Mouse (Mus musculus): Measurements from ENCODE around the gene Clrn3. TPM values are rescaled to one million over a fixed set of nuclear protein-coding genes. Genes with fewer than 3 reads are reported as not detected.
A peak's percentile ranks its signal among the peaks of the same experiment; 100 is the strongest.
"Not testable (repeated sequence)": the region's sequence is repeated elsewhere in the genome, so short reads cannot be mapped to it uniquely, and the experiment has no call there.

Clrn3 gene
- polyA plus RNA-seq, 1 experiment from 2014 or later = not detected

- not testable (repeated sequence) for H3K4me2 ChIP-seq (replicated peaks); H3K36me3 ChIP-seq; H3K9me3 ChIP-seq; H3K9ac ChIP-seq (replicated peaks); ATAC-seq; H3K27ac ChIP-seq; H3K4me1 ChIP-seq (replicated peaks); H3K27me3 ChIP-seq; H3K4me3 ChIP-seq (replicated peaks)
- WGBS = 93% methylated on average over 5 of the region's 5 CpGs
These were observed 21.9 kb downstream of the Clrn3 start for GRCm38 (mm10) chr7:135506506-135506905.

GRCm38 (mm10) chr7:135499403-135499802 is 29.1 kb downstream of the Clrn3 start:
- WGBS = 57% methylated on average over 2 of the region's 2 CpGs
- no peaks in the 10 kb centered on the region for H3K9me3 ChIP-seq
- H3K4me2 ChIP-seq (replicated peaks) = no peak overlapping the region
- H3K27me3 ChIP-seq = no peaks in the 10 kb centered on the region
- H3K4me1 ChIP-seq (replicated peaks) = no peaks in the 10 kb centered on the region
- no peaks in the 10 kb centered on the region for H3K36me3 ChIP-seq
- ATAC-seq = no peak
- no peak overlapping the region for H3K4me3 ChIP-seq (replicated peaks)
- H3K27ac ChIP-seq = no peak overlapping the region
- H3K9ac ChIP-seq (replicated peaks) = no peak overlapping the region

GRCm38 (mm10) chr7:135498565-135499186 is 29.8 kb downstream of the Clrn3 start:
- Histone ChIP-seq H3K27me3 (no peaks in the 10 kb centered on the region), H3K9me3 (no peaks in the 10 kb centered on the region), H3K36me3 (no peaks in the 10 kb centered on the region), H3K9ac (replicated peaks) (no peak overlapping the region), H3K4me3 (replicated peaks) (no peak overlapping the region), H3K4me2 (replicated peaks) (no peak overlapping the region), H3K27ac (no peak overlapping the region), H3K4me1 (replicated peaks) (no peaks in the 10 kb centered on the region)
- WGBS = 95% methylated on average over 3 of the region's 3 CpGs
- ATAC-seq = no peak

- WGBS = 48% methylated on average over 3 of the region's 3 CpGs
- Histone ChIP-seq H3K4me2 (replicated peaks) (no peak overlapping the region), H3K9ac (replicated peaks) (no peak overlapping the region), H3K36me3 (no peaks in the 10 kb centered on the region), H3K4me1 (replicated peaks) (no peaks in the 10 kb centered on the region), H3K27me3 (no peaks in the 10 kb centered on the region), H3K27ac (no peak overlapping the region), H3K4me3 (replicated peaks) (no peak overlapping the region), H3K9me3 (0 out of 2 replicates have a peak, but pooled peaks cover 6% of the 10 kb centered on the region)
- ATAC-seq = no peak
These were observed 33.2 kb downstream of the Clrn3 start for GRCm38 (mm10) chr7:135495303-135495702.

GRCm38 (mm10) chr7:135490500-135490886 is 38.0 kb downstream of the Clrn3 start:
- peaks cover 13% of the 10 kb centered on the region for H3K4me1 ChIP-seq (replicated peaks)
- 0 out of 2 replicates have a peak, but pooled peaks cover 6% of the 10 kb centered on the region for H3K9me3 ChIP-seq
- no peaks in the 10 kb centered on the region for H3K36me3 ChIP-seq
- H3K4me3 ChIP-seq (replicated peaks) = no peak overlapping the region
- 72% methylated on average over 8 of the region's 8 CpGs for WGBS
- no peak overlapping the region for H3K9ac ChIP-seq (replicated peaks)
- ATAC-seq = no peak
- no peak overlapping the region for H3K27ac ChIP-seq
- no peak overlapping the region for H3K4me2 ChIP-seq (replicated peaks)
- H3K27me3 ChIP-seq = peaks cover 18% of the 10 kb centered on the region; the same call in 1 of the 2 replicates

GRCm38 (mm10) chr7:135489724-135490499 is 38.5 kb downstream of the Clrn3 start:
- H3K4me3 ChIP-seq (replicated peaks) = no peak overlapping the region
- peaks cover 19% of the 10 kb centered on the region for H3K4me1 ChIP-seq (replicated peaks)
- H3K4me2 ChIP-seq (replicated peaks) = no peak overlapping the region
- H3K27me3 ChIP-seq = peaks cover 18% of the 10 kb centered on the region; the same call in 1 of the 2 replicates
- no peaks in the 10 kb centered on the region for H3K36me3 ChIP-seq
- no peak for ATAC-seq
- 0 out of 2 replicates have a peak, but pooled peaks cover 6% of the 10 kb centered on the region for H3K9me3 ChIP-seq
- no peak overlapping the region for H3K9ac ChIP-seq (replicated peaks)
- no peak overlapping the region for H3K27ac ChIP-seq
- 84% methylated on average over 9 of the region's 9 CpGs for WGBS

- no peak for ATAC-seq
- peaks cover 30% of the 10 kb centered on the region for H3K4me1 ChIP-seq (replicated peaks)
- H3K4me3 ChIP-seq (replicated peaks) = no peak overlapping the region
- WGBS = 71% methylated on average over 6 of the region's 6 CpGs
- H3K4me2 ChIP-seq (replicated peaks) = no peak overlapping the region
- H3K36me3 ChIP-seq = no peaks in the 10 kb centered on the region
- H3K9ac ChIP-seq (replicated peaks) = no peak overlapping the region
- peaks cover 33% of the 10 kb centered on the region for H3K27me3 ChIP-seq
- no peak overlapping the region for H3K27ac ChIP-seq
- 0 out of 2 replicates have a peak, but pooled peaks cover 6% of the 10 kb centered on the region for H3K9me3 ChIP-seq
These were observed 40.1 kb downstream of the Clrn3 start for GRCm38 (mm10) chr7:135488214-135488810.

GRCm38 (mm10) chr7:135487423-135487822 is 41.0 kb downstream of the Clrn3 start:
- H3K27me3 ChIP-seq = peaks cover 40% of the 10 kb centered on the region
- ATAC-seq = no peak; the same call in 1 of the 2 replicates
- H3K9me3 ChIP-seq = 0 out of 2 replicates have a peak, but pooled peaks cover 6% of the 10 kb centered on the region
- H3K4me3 ChIP-seq (replicated peaks) = no peak overlapping the region
- H3K9ac ChIP-seq (replicated peaks) = no peak overlapping the region
- no peak overlapping the region for H3K27ac ChIP-seq
- H3K36me3 ChIP-seq = no peaks in the 10 kb centered on the region
- H3K4me2 ChIP-seq (replicated peaks) = no peak overlapping the region
- WGBS = 20% methylated on average over 4 of the region's 4 CpGs
- H3K4me1 ChIP-seq (replicated peaks) = peaks cover 30% of the 10 kb centered on the region

GRCm38 (mm10) chr7:135486645-135487382 is 41.6 kb downstream of the Clrn3 start:
- H3K9ac ChIP-seq (replicated peaks) = no peak overlapping the region
- 31% methylated on average over 10 of the region's 10 CpGs for WGBS

GRCm38 (mm10) chr7:135485796-135486410 is 42.6 kb downstream of the Clrn3 start:
- no peaks in the 10 kb centered on the region for H3K9me3 ChIP-seq
- peak overlapping the region; percentile 19; the same call in 1 of the 2 replicates for H3K27ac ChIP-seq
- no peak overlapping the region for H3K4me3 ChIP-seq (replicated peaks)
- peak overlapping the region; percentile 9; the same call in 1 of the 2 replicates for H3K4me2 ChIP-seq (replicated peaks)
- 8% methylated on average over 12 of the region's 12 CpGs for WGBS
- no peaks in the 10 kb centered on the region for H3K36me3 ChIP-seq
- ATAC-seq = peak; percentile 93
- H3K27me3 ChIP-seq = peaks cover 55% of the 10 kb centered on the region
- H3K4me1 ChIP-seq (replicated peaks) = peaks cover 30% of the 10 kb centered on the region
- H3K9ac ChIP-seq (replicated peaks) = no peak overlapping the region

More at GRCm38 (mm10) chr7:135486645-135487382, 41.6 kb downstream of the Clrn3 start:
- no peak overlapping the region for H3K4me2 ChIP-seq (replicated peaks)
- peaks cover 46% of the 10 kb centered on the region for H3K27me3 ChIP-seq
- 0 out of 2 replicates have a peak, but pooled peaks cover 2% of the 10 kb centered on the region for H3K9me3 ChIP-seq
- no peak overlapping the region for H3K4me3 ChIP-seq (replicated peaks)
- H3K4me1 ChIP-seq (replicated peaks) = peaks cover 30% of the 10 kb centered on the region
- ATAC-seq = peak; percentile 37; the same call in 1 of the 2 replicates
- no peak overlapping the region for H3K27ac ChIP-seq
- no peaks in the 10 kb centered on the region for H3K36me3 ChIP-seq

- H3K36me3 ChIP-seq = no peaks in the 10 kb centered on the region
- H3K9ac ChIP-seq (replicated peaks) = no peak overlapping the region
- no peak overlapping the region; the same call in 1 of the 2 replicates for H3K27ac ChIP-seq
- peaks cover 30% of the 10 kb centered on the region for H3K4me1 ChIP-seq (replicated peaks)
- H3K9me3 ChIP-seq = no peaks in the 10 kb centered on the region
- H3K4me3 ChIP-seq (replicated peaks) = no peak overlapping the region
- peaks cover 59% of the 10 kb centered on the region for H3K27me3 ChIP-seq
- peak overlapping the region; percentile 9; the same call in 1 of the 2 replicates for H3K4me2 ChIP-seq (replicated peaks)
- 2% methylated on average over 10 of the region's 10 CpGs for WGBS
- peak; percentile 55 for ATAC-seq
These were observed 43.2 kb downstream of the Clrn3 start for GRCm38 (mm10) chr7:135485116-135485795.

Data from midbrain, embryonic 13.5 days (tissue).